Mouse (Mus musculus): ENCODE results near the gene Ank2.
"Not testable (repeated sequence)": the region's sequence is repeated elsewhere in the genome, so short reads cannot be mapped to it uniquely, and the experiment has no call there.

DNA sequence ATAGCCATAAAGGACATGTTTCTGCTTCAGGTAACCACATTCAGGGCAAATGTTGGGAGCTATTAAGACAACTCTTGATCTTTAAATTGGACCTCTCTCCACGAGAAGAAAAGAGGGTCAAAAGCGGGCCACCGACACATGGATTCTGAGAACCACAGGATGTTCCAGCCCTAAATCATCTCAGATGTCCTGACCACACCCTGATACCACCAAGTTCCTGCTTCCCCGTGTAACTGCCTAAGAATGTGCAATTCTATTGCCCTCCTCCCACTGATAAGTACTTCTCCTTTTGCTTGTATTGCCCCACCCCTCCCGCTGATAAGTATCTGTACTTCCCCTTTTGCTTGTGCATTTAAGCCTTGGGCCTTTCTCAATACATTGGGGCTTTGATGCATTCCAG is 18.8 kb downstream of the Ank2 start:
- TF ChIP-seq CTCF, EP300 (IDR thresholded peaks at IDR 0.05): not testable (repeated sequence)

Data from lung, postnatal 0 days (tissue).